In the genomic region with DNA sequence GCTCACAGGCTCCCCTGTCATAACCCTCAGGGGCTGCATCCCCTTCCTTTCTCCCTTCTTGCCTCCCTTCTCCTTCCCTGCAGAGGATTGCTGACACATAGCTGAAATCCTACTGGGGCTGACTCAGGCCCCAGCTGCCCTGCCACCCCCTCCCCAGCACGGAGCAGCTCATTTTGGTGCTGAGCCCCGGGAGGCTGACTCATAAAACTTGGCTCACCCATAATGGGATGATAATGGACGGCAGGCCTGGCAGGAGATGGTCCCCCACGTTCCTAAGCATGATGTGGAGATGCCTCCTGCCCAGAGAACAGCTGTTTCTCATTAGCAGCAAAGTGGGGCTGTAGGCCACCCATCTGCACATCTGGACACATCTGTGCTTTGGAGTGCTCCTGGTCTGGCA, we compare ENCODE assay signal across 13 mouse cellular contexts.
A peak's percentile ranks its signal among the peaks of the same experiment; 100 is the strongest.
DNase-seq lines count a peak whose midpoint lies in the region.
"Had no signal": no experiment of that assay in that cellular context is flagged by ENCODE, and none has a peak within 500 bp of the region (broad histone marks: within the 10 kb centered on the region; RNA-seq: fewer than 3 reads in every experiment).

No protein-coding gene starts in this region.

- peak; percentile 61 to 65 for DNase-seq in adrenal gland, adult (ENCODE audit: inconsistent age in 2 of 2, low spot score in 1 of 2)
- no peak for DNase-seq in adrenal gland, postnatal 4 days (ENCODE audit: low spot score in 2 of 2)
- peak; percentile 57 to 71 for DNase-seq in left cerebral cortex, adult 18-20 months (ENCODE audit: low spot score in 2 of 2)
- no peak for DNase-seq in left cerebral cortex, postnatal 10 days (ENCODE audit: extremely low spot score in 1 of 2, low spot score in 2 of 2)
- peak; percentile 41 for DNase-seq in adrenal gland, postnatal 10 days
- DNase-seq in left cerebral cortex, postnatal 36 days (ENCODE audit: low spot score in 2 of 2), result peak; percentile 53 to 60
- DNase-seq in T-cell, adult 2 months (ENCODE audit: low spot score), result no peak
- DNase-seq in urinary bladder, postnatal 36 days (ENCODE audit: low spot score in 2 of 2), result no peak
- DNase-seq: cerebellum, adult 18-20 months; heart, adult 2 months; kidney, adult 8-10 months; kidney, postnatal 4 days; liver, embryonic 13.5 days had no signal

- intact Hi-C loops in left cerebral cortex, postnatal 10 days (cut with DNase I), result no loop called here
- intact Hi-C loops in left cerebral cortex, postnatal 36 days (cut with DNase I), result no loop called here

Comparison
In these comparisons a context has a peak if more than half of its experiments do, and no peak if none do; other contexts are left out.
1. DNase-seq: peak in adrenal gland, adult (2 of 2), left cerebral cortex, adult 18-20 months (2 of 2), adrenal gland, postnatal 10 days (single experiment) and left cerebral cortex, postnatal 36 days (2 of 2); none in adrenal gland, postnatal 4 days (0 of 2), left cerebral cortex, postnatal 10 days (0 of 2), T-cell, adult 2 months (single experiment) and urinary bladder, postnatal 36 days (0 of 2).